Mouse (Mus musculus) spleen, postnatal 10 days (tissue): ENCODE results near the gene Rnf39.
A peak's percentile ranks its signal among the peaks of the same experiment; 100 is the strongest.

Experiments used
- DNase-seq, 2 experiments: peaks; one replicate each; pipeline ENCODE4 v3.0.0; 2021 to 2022; ENCODE audit warnings: low spot score in 2 of 2

Rnf39 gene

GRCm38 (mm10) chr17:36942791-36943471 is at the start of gene Rnf39:
Gene Rnf39, plus strand, starts transcription at chr17:36942918.
- no peak for DNase-seq

GRCm38 (mm10) chr17:36893387-36893786 is 49.3 kb upstream of the Rnf39 start:
- DNase-seq: no peak

GRCm38 (mm10) chr17:36896583-36896982 is 46.1 kb upstream of the Rnf39 start:
- peak in 1 of 2 experiments; percentile 54 for DNase-seq

GRCm38 (mm10) chr17:36897065-36897464 is 45.7 kb upstream of the Rnf39 start:
- no peak for DNase-seq

- DNase-seq: no peak
These were observed 45.0 kb upstream of the Rnf39 start, which contains the start of gene Trim31 for GRCm38 (mm10) chr17:36897552-36898205. Gene Trim31, plus strand, starts transcription at chr17:36898118.

- no peak for DNase-seq
These were observed 43.3 kb upstream of the Rnf39 start for GRCm38 (mm10) chr17:36899376-36899775.

GRCm38 (mm10) chr17:36900001-36900400 is 42.7 kb upstream of the Rnf39 start:
- no peak for DNase-seq

GRCm38 (mm10) chr17:36900691-36901090 is 42.0 kb upstream of the Rnf39 start:
- no peak for DNase-seq

GRCm38 (mm10) chr17:36903651-36904050 is 39.1 kb upstream of the Rnf39 start:
- DNase-seq: no peak

GRCm38 (mm10) chr17:36908235-36908634 is 34.5 kb upstream of the Rnf39 start:
- DNase-seq: no peak

GRCm38 (mm10) chr17:36909802-36910201 is 32.9 kb upstream of the Rnf39 start:
- no peak for DNase-seq

GRCm38 (mm10) chr17:36912031-36912430 is 30.7 kb upstream of the Rnf39 start:
- DNase-seq: no peak

GRCm38 (mm10) chr17:36914108-36914507 is 28.6 kb upstream of the Rnf39 start:
- peak; percentile 66 to 88 for DNase-seq

GRCm38 (mm10) chr17:36915076-36915475 is 27.6 kb upstream of the Rnf39 start:
- peak; percentile 50 to 82 for DNase-seq

- no peak for DNase-seq
These were observed 22.5 kb upstream of the Rnf39 start for GRCm38 (mm10) chr17:36920239-36920638.

- no peak for DNase-seq
These were observed 20.0 kb upstream of the Rnf39 start for GRCm38 (mm10) chr17:36922715-36923114.

GRCm38 (mm10) chr17:36923491-36923890 is 19.2 kb upstream of the Rnf39 start:
- DNase-seq: no peak

- no peak for DNase-seq
These were observed 15.1 kb upstream of the Rnf39 start for GRCm38 (mm10) chr17:36927496-36928120.

- DNase-seq: no peak
These were observed 13.3 kb upstream of the Rnf39 start for GRCm38 (mm10) chr17:36929236-36929932.

GRCm38 (mm10) chr17:36930233-36930632 is 12.5 kb upstream of the Rnf39 start:
- no peak for DNase-seq

- no peak for DNase-seq
These were observed 11.6 kb upstream of the Rnf39 start for GRCm38 (mm10) chr17:36931130-36931529.

GRCm38 (mm10) chr17:36931806-36932205 is 10.9 kb upstream of the Rnf39 start:
- DNase-seq: no peak
